Mouse (Mus musculus): ENCODE data around the gene Myh1.

DNA sequence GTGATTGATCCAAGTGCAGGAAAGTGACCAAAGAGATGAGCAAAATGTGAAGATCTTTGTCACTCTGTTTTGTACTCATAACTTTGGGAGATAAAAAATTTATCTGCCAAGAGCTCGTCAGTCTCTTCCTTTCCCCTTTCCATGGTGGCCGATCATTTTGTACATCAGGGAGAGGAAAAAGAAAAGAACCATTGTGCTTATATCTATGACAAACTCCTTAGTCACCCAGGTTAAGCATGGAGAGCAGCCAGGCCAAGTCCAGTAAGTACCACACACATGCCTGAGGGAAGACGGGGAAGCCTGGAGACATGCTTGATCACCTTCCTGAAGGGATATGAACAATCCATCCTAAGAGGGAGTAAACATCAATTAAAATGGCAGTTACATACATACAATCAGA is 24.6 kb downstream of the Myh1 start:
- TF ChIP-seq POLR2A (IDR thresholded peaks at IDR 0.05; ENCODE audit: low read depth, low read length), result no peak
- TF ChIP-seq CTCF (IDR thresholded peaks at IDR 0.05; ENCODE audit: extremely low read depth, insufficient read depth, insufficient read length, insufficient replicate concordance), result no peak

Measured in spleen, adult 2 months (tissue).